Mouse (Mus musculus): ENCODE measurements around the gene Dnajb1.

- TF ChIP-seq POLR2A (IDR thresholded peaks at IDR 0.05; ENCODE audit: low read depth, low read length): no peak
- TF ChIP-seq CTCF (conservative IDR thresholded peaks at IDR 0.05; ENCODE audit: insufficient read depth, insufficient read length, low read depth, low read length): peak; percentile 20; the same call in 1 of the 2 replicates
These were observed 9.8 kb upstream of the Dnajb1 start for GRCm38 (mm10) chr8:83598146-83598545.
